In the genomic region with DNA sequence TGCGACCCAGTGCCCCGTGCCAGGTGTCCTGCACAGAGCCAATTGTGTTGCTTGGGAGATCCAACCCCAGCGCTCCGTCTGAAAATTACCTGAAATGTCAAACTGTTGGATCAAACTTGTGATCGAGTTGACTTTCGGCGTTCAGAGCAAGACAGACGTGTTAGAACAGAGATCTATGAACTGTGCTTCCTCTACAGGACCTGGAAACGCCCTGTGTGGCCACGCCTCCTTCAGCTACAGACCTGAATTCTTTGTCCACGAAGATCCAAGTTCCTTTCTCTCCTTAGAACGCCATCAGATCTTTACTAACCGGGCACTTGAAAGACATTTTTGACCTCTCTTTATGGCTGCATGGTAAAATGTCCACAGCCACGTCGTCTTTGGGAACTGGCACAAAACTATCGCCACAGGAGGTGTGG, we compare ENCODE assay signal across 7 mouse cellular contexts. TPM values are rescaled to one million over a fixed set of nuclear protein-coding genes. Genes with fewer than 3 reads are reported as not detected.
A peak's percentile ranks its signal among the peaks of the same experiment; 100 is the strongest.
DNase-seq lines count a peak whose midpoint lies in the region; ATAC-seq lines count a peak whose summit lies in the region.

A gene (minus strand): TSS at position 369 of the 419 bp plus-strand sequence.

- peak within 1 kb of the TSS; percentile 36 for H3K4me3 ChIP-seq in forebrain, embryonic 16.5 days (replicated peaks; ENCODE audit: low read length)
- peak within 1 kb of the TSS; percentile 57 for H3K4me3 ChIP-seq in limb, embryonic 13.5 days
- peak within 1 kb of the TSS; percentile 35 for H3K4me3 ChIP-seq in neural tube, embryonic 14.5 days (ENCODE audit: low read depth, low read length)

- H3K36me3 ChIP-seq in forebrain, embryonic 16.5 days (ENCODE audit: control insufficient read depth, insufficient read depth) = no peaks in the 10 kb centered on the region
- H3K36me3 ChIP-seq in limb, embryonic 13.5 days = no peaks in the 10 kb centered on the region
- no peaks in the 10 kb centered on the region for H3K36me3 ChIP-seq in neural tube, embryonic 14.5 days (ENCODE audit: control insufficient read depth, insufficient read depth, low read length)

- peak within 1 kb of the TSS; percentile 63 for H3K4me2 ChIP-seq in forebrain, embryonic 16.5 days (ENCODE audit: low read length)
- H3K4me2 ChIP-seq in limb, embryonic 13.5 days (replicated peaks) = peak within 1 kb of the TSS; percentile 91
- peak within 1 kb of the TSS; percentile 60 for H3K4me2 ChIP-seq in neural tube, embryonic 14.5 days (ENCODE audit: low read depth, low read length)

- H3K27ac ChIP-seq in forebrain, embryonic 16.5 days (ENCODE audit: low read length) = no peak within 1 kb of the TSS
- no peak within 1 kb of the TSS; the same call in 1 of the 2 replicates for H3K27ac ChIP-seq in limb, embryonic 13.5 days
- no peak within 1 kb of the TSS for H3K27ac ChIP-seq in neural tube, embryonic 14.5 days (ENCODE audit: low read depth, low read length)

- no peak for DNase-seq in urinary bladder, adult 2 months (ENCODE audit: low spot score)
- DNase-seq in urinary bladder, postnatal 10 days (ENCODE audit: low spot score) = no peak
- no peak for DNase-seq in adrenal gland, adult 2 months
- no peak for DNase-seq in left cerebral cortex, postnatal 14 days (ENCODE audit: low spot score in 2 of 2)

- 6% methylated on average over 16 of the region's 16 CpGs for WGBS in forebrain, embryonic 16.5 days
- WGBS in limb, embryonic 13.5 days = 5% methylated on average over 16 of the region's 16 CpGs
- 7% methylated on average over 16 of the region's 16 CpGs for WGBS in neural tube, embryonic 14.5 days

- intact Hi-C loops in left cerebral cortex, postnatal 14 days (cut with DNase I) = no loop called here

- peaks cover 10% of the 10 kb centered on the region for H3K27me3 ChIP-seq in forebrain, embryonic 16.5 days (replicated peaks; ENCODE audit: control insufficient read depth, insufficient read depth, low read length)
- H3K27me3 ChIP-seq in limb, embryonic 13.5 days = peaks cover 40% of the 10 kb centered on the region
- H3K27me3 ChIP-seq in neural tube, embryonic 14.5 days (ENCODE audit: control insufficient read depth, insufficient read depth, low read length) = 0 out of 2 replicates have a peak, but pooled peaks cover 8% of the 10 kb centered on the region

- ATAC-seq in forebrain, embryonic 16.5 days = no peak
- ATAC-seq in limb, embryonic 13.5 days (ENCODE audit: low FRiP score, low read depth) = peak; percentile 48; the same call in 1 of the 2 replicates
- 0 out of 2 replicates have a peak, but pooled peaks have one; percentile 18 for ATAC-seq in neural tube, embryonic 14.5 days (ENCODE audit: low read depth)

- H3K9ac ChIP-seq in forebrain, embryonic 16.5 days (replicated peaks; ENCODE audit: low read depth, low read length) = peak within 1 kb of the TSS; percentile 31
- peak within 1 kb of the TSS; percentile 60 for H3K9ac ChIP-seq in limb, embryonic 13.5 days
- 0 out of 2 replicates have a peak within 1 kb of the TSS, but pooled peaks have one; percentile 17 for H3K9ac ChIP-seq in neural tube, embryonic 14.5 days (replicated peaks; ENCODE audit: low read depth, low read length)

- H3K9me3 ChIP-seq in forebrain, embryonic 16.5 days (ENCODE audit: control insufficient read depth, low read length) = no peaks in the 10 kb centered on the region
- no peaks in the 10 kb centered on the region for H3K9me3 ChIP-seq in limb, embryonic 13.5 days
- no peaks in the 10 kb centered on the region for H3K9me3 ChIP-seq in neural tube, embryonic 14.5 days (ENCODE audit: control insufficient read depth, low read length)

- peaks cover 11% of the 10 kb centered on the region for H3K4me1 ChIP-seq in forebrain, embryonic 16.5 days (replicated peaks; ENCODE audit: control insufficient read depth, insufficient read depth, low read length)
- peaks cover 18% of the 10 kb centered on the region for H3K4me1 ChIP-seq in limb, embryonic 13.5 days
- H3K4me1 ChIP-seq in neural tube, embryonic 14.5 days (ENCODE audit: control insufficient read depth, insufficient read depth, low read length) = 0 out of 2 replicates have a peak, but pooled peaks cover 7% of the 10 kb centered on the region

RNA-seq across cellular contexts. Expression of the gene that starts here (rescaled TPM):
- 29.6 and 29.8 TPM in 2 replicates for polyA plus RNA-seq in urinary bladder, adult 2 months (2012; rRNA removed)
- polyA plus RNA-seq in forebrain, embryonic 16.5 days (2015; fragmentation: Nextera tagmentation; extraction: Ambion mirVana) = 1.2 and 2.6 TPM in 2 replicates
- 0.64 and 0.70 TPM in 2 replicates for polyA plus RNA-seq in limb, embryonic 13.5 days (2015; fragmentation: Nextera tagmentation; extraction: Ambion mirVana)
- 1.7 and 1.9 TPM in 2 replicates for polyA plus RNA-seq in neural tube, embryonic 14.5 days (2014; fragmentation: Nextera tagmentation; extraction: Ambion mirVana)
- 1 to 10 TPM; 5.9 to 9.4 TPM for total RNA-seq in adrenal gland, adult 2 months (2021)
- 1.2 and 1.5 TPM in 2 replicates for polyA plus RNA-seq in adrenal gland, adult 2 months (2012; rRNA removed)
- total RNA-seq in left cerebral cortex, postnatal 14 days (2021) = 1 to 10 TPM; 3.3 to 3.8 TPM

Comparison
In these comparisons a context has a peak if more than half of its experiments do, and no peak if none do; other contexts are left out.
1. Peak in ATAC-seq, H3K4me3 ChIP-seq, H3K9ac ChIP-seq and H3K4me2 ChIP-seq in limb, embryonic 13.5 days; RNA of the gene not detected or under 1 TPM.